Mouse (Mus musculus) CD4-positive, CD25-positive, alpha-beta regulatory T cell, adult 9 weeks (primary cell): Measurements from ENCODE around the gene Snx3. TPM values are rescaled to one million over a fixed set of nuclear protein-coding genes. Genes with fewer than 3 reads are reported as not detected.

Experiments
- polyA plus RNA-seq: library from polyadenylated mRNA; unstranded; fragments of 100-300 nt; shearing (Covaris generic); gene quantifications from one replicate; pipeline ENCODE4 v1.2.1, GENCODE M21; 2017

Snx3 gene
- polyA plus RNA-seq = 168 TPM

DNA sequence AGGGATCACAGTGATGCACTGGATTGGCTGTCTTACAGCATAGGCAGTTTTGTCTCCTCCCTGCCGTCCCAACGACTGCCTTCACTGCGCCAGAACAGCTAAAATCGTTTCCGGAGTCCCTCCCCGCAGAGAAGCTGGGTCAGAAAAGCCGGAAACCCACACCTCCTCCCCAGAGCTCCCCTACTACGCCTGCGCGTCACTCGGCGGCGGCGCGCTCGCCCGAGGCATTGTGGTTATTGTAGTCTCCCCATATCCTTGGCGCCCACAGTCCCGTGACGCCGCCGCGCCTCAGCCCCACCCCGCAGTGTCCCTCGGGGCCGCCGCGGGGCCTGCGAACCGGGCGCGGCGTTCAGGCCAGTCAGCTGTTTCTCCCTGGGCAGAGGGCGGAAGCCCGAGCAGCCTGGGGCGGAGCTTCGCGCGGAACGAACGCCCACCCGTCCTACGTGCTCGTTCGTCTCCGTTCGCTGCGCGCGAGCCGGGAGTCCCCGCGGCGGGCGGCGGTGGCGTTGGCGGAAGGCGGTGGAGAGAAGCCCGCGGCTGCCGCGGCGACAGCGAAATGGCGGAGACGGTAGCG is at the start of gene Snx3:
TSS of gene Snx3 (plus strand) at position 256 of the 574 bp plus-strand sequence.

GRCm38 (mm10) chr10:42478341-42478720 is 23.5 kb upstream of the Snx3 start, which contains the start of gene Afg1l:
Afg1l (minus strand) TSS chr10:42478565.

DNA sequence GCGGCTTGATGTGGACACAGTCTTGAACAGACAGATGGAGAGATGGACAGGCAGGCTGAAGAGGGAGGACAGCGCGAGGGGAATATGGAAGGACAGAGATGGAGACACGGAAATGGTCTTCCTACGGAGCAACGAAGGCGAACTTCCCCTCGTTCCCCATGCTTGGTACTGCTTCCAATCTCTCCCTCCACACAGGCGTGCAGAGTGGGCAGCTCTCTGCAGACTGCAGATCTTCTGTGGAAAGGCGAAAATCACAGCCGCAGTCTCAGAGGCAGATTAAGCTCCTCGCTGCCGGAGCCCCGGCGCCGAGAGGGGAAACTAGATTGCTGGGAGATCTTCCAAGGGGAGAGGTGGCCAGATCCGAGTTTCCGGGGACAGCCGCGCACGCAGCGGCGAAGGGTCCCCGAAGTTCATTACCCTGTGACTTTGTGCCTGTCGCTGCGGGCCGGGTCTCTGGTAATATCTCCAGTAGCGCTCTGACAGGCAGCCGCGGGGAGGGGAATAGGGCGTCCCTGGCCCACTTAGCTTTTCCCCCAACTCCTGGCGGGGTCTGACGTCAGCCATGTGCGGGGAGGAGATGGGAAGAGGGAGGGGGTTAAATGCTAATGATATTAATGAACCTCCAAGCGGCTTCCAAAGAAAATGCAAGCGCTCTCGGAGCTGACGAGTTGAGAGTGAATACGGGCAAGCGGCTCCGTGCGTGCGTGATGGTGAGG is 81.5 kb downstream of the Snx3 start, which contains the start of the genes Nr2e1 and Ostm1:
TSS of gene Nr2e1 (minus strand) at position 476 of the 716 bp plus-strand sequence.
TSS of gene Ostm1 (plus strand) at position 666 of the 716 bp plus-strand sequence.

Other genes starting within 250 kb of the Snx3 start
- 2.6 TPM for gene Foxo3, start 225.3 kb upstream of the Snx3 start, polyA plus RNA-seq
- 9.4 TPM for gene Afg1l, start 23.5 kb upstream of the Snx3 start, polyA plus RNA-seq
- gene Nr2e1, start 81.6 kb downstream of the Snx3 start, polyA plus RNA-seq = not detected
- 21.7 TPM for gene Ostm1, start 81.8 kb downstream of the Snx3 start, polyA plus RNA-seq